Mouse (Mus musculus) lung, embryonic 15.5 days (tissue): ENCODE measurements around the gene Slc1a1. TPM values are rescaled to one million over a fixed set of nuclear protein-coding genes. Genes with fewer than 3 reads are reported as not detected.
A peak's percentile ranks its signal among the peaks of the same experiment; 100 is the strongest.

Experiments
- ATAC-seq: fragments of 200-750 bp; cut with Nextera tagmentation; 2 replicates; pipeline ENCODE4 v1.8.0; 2017; ENCODE audit warnings: moderate number of reproducible peaks, borderline replicate concordance; ENCODE audit not compliant: low FRiP score, low TSS enrichment; ENCODE audit errors: extremely low read depth
- H3K27ac ChIP-seq: fragments of 300-500 bp; sonication (generic); 2 replicates; pipeline ENCODE4 v1.5.1; 2015; ENCODE audit warnings: moderate library complexity, mild to moderate bottlenecking, inconsistent platforms
- H3K27me3 ChIP-seq: fragments of 300-500 bp; sonication (generic); 2 replicates; pipeline ENCODE4 v1.6.1; 2015; ENCODE audit warnings: inconsistent platforms
- H3K36me3 ChIP-seq: fragments of 300-500 bp; sonication (generic); 2 replicates; pipeline ENCODE4 v1.6.1; 2015; ENCODE audit warnings: inconsistent platforms
- H3K4me1 ChIP-seq: fragments of 300-500 bp; sonication (generic); 2 replicates; pipeline ENCODE4 v1.6.1; 2015; ENCODE audit warnings: inconsistent platforms
- H3K4me2 ChIP-seq: fragments of 300-500 bp; sonication (generic); 2 replicates; pipeline ENCODE4 v1.6.1; 2015; ENCODE audit warnings: inconsistent platforms, mild to moderate bottlenecking, moderate library complexity
- H3K4me3 ChIP-seq: fragments of 300-500 bp; sonication (generic); 2 replicates; pipeline ENCODE4 v1.5.1; 2015; ENCODE audit warnings: mild to moderate bottlenecking, inconsistent platforms
- H3K9ac ChIP-seq: fragments of 300-500 bp; sonication (generic); 2 replicates; pipeline ENCODE4 v1.6.1; 2015; ENCODE audit warnings: inconsistent platforms
- H3K9me3 ChIP-seq: fragments of 300-500 bp; sonication (generic); 2 replicates; pipeline ENCODE4 v1.6.1; 2016; ENCODE audit warnings: inconsistent platforms
- WGBS: fragments of 180-500 bp; shearing (Covaris S2); methylation state at CpG from one replicate; pipeline ENCODE4 v1.1.7; 2015; 5-methylcytosine and 5-hydroxymethylcytosine counted together
- polyA plus RNA-seq: library from polyadenylated mRNA; unstranded; fragments of >200 nt; fragmentation: Nextera tagmentation; extraction: Ambion mirVana; gene quantifications from 2 replicates; pipeline ENCODE4 v1.2.1, GENCODE M21; 2015

Slc1a1 gene
- 4.4 and 5.1 TPM in 2 replicates for polyA plus RNA-seq

DNA sequence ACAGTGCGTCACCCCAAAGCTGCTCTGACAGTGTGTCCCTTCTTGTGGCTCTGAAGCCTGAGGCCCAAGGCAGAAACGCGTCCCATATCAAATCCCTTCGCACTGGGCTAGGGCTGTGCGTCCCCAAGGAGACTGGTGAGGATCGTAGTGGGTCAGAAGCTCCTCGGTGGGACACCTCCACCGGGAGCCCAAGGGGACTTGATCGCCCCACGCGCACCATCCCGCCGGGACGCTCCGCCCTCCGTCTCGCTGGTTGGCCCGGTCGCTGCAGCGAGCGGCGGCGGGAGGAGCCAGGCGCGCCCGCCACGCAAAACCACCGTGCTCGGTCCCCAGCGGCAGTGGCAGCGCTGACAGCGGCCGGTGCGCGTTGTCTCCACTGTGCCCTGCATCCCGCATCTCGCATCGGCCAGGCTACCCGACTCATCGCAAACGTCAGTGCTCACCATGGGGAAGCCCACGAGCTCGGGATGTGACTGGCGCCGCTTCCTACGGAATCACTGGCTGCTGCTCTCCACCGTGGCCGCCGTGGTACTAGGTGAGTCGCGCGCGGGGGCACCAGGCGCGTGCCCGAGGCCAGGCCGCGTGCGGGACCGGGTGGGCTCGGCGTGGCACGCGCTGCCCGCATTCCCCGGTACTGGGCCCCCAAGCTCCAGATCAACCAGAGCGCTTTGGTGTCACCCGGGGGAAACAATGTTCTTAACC lies at the start of gene Slc1a1:
TSS of gene Slc1a1 (plus strand) at position 252 of the 702 bp plus-strand sequence.
- H3K4me3 ChIP-seq: peak within 1 kb of the TSS; percentile 57
- H3K36me3 ChIP-seq: no peaks in the 10 kb centered on the region
- H3K4me2 ChIP-seq: peak within 1 kb of the TSS; percentile 99
- H3K27ac ChIP-seq: no peak within 1 kb of the TSS
- 1% methylated on average over 60 of the region's 68 CpGs for WGBS
- H3K9me3 ChIP-seq: no peaks in the 10 kb centered on the region
- H3K27me3 ChIP-seq: peaks cover 5% of the 10 kb centered on the region; the same call in 1 of the 2 replicates
- H3K4me1 ChIP-seq: peaks cover 13% of the 10 kb centered on the region; the same call in 1 of the 2 replicates
- peak within 1 kb of the TSS; percentile 51 for H3K9ac ChIP-seq
- peak; percentile 60; the same call in 1 of the 2 replicates for ATAC-seq

DNA sequence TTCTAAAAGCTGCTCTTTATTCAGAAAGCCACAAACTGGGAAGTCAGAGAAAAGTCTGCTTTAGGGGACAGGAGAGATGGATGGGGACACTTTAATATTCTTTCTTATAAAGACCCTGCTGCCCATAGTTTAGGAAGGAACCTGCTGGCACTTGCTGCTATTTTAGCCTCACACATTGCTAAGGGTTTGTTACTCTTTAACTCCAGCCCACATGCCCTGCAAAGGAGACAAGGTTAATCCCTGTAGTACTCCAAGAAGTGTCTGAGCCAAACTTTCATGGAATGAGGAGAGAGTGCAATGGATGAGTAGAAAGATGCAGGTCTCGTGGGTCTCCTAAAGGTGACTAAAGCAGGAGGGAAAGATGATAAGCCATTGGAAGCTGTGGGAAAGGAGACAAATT lies 44.7 kb upstream of the Slc1a1 start:
- H3K4me3 ChIP-seq: no peak overlapping the region
- no peaks in the 10 kb centered on the region for H3K36me3 ChIP-seq
- no peak overlapping the region for H3K4me2 ChIP-seq
- no peaks in the 10 kb centered on the region for H3K9me3 ChIP-seq
- H3K4me1 ChIP-seq: no peaks in the 10 kb centered on the region
- H3K27ac ChIP-seq: no peak overlapping the region
- WGBS: 52% methylated on average over 1 of the region's 1 CpGs
- no peak overlapping the region for H3K9ac ChIP-seq
- ATAC-seq: no peak
- H3K27me3 ChIP-seq: no peaks in the 10 kb centered on the region

DNA sequence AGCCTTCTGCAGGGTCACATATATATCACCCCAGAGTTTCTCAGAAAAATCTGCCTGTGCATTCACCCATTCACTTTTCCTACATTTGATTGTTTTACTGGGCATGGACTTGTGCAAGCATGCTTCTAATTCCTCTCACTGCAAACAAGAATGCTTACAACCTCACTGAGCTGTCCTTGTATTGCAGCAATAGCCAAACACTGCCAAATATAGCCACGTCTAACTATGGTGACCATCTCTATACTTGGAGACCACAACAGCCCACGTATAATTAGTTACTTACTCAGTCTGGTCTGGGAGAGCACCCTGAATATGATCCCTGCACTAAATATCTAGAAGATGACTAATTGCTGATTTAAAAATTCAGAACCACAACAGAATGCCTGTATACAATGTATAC lies 41.5 kb upstream of the Slc1a1 start:
- 60% methylated on average over 2 of the region's 2 CpGs for WGBS
- Histone ChIP-seq H3K36me3 (no peaks in the 10 kb centered on the region), H3K9me3 (no peaks in the 10 kb centered on the region), H3K27me3 (no peaks in the 10 kb centered on the region), H3K27ac (no peak overlapping the region), H3K4me3 (no peak overlapping the region), H3K4me2 (no peak overlapping the region), H3K9ac (no peak overlapping the region), H3K4me1 (no peaks in the 10 kb centered on the region)
- ATAC-seq: no peak

DNA sequence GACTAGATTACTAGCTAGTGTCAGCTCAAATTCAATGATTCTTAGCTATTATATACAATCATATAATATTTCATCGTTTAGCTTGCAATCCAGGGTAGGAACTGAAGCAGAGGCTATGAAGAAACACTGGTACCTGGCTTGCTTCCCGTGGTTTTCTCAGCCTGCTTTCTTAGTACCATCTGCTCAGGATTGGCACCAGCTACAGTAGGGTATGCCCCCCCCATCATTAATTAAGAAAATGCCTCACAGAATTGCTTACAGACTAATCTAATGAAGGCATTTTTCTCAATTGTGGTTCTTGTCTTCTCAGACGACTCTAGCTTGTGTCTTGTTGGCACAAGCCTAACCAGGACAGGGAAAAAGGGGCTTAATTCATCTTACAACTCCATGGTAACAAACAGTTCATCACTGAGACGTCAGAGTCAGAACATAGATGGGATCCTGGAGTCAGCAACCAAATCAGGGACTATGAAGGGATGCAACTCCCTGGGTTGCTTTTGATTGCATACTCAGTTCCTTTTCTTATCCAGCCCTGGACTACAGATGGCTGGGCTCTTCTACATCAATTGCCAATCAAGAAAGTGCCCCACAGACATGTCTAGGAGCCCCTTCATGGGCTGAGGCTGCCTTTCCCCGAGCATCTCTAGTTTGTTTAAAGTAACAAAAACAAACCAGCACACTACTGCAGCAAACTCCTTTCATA lies 38.6 kb upstream of the Slc1a1 start:
- Histone ChIP-seq H3K36me3 (no peaks in the 10 kb centered on the region), H3K27me3 (no peaks in the 10 kb centered on the region), H3K4me3 (no peak overlapping the region), H3K9me3 (no peaks in the 10 kb centered on the region), H3K4me2 (no peak overlapping the region), H3K9ac (no peak overlapping the region), H3K4me1 (no peaks in the 10 kb centered on the region), H3K27ac (no peak overlapping the region)
- WGBS: 55% methylated on average over 5 of the region's 5 CpGs
- no peak for ATAC-seq

DNA sequence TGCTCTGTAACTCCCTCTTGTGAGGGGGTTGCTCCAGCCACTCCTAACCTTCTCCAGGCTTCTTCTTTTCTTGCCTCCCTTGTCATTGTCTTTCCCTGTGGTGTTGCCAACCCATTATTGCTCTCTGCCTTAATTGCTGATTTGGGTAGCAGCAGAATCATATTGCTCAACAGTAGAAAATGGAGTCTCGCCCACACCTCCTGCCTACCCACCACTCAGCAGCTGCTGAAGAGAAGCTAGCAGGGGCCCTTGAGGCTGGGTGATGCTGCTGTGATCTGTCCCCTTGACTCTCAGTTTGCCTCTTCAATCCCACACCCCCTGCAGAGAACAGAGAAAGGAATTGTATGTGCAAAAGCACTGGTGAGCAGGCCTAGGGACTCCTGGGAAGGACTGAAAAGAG lies 37.9 kb upstream of the Slc1a1 start:
- WGBS: 65% methylated on average over 1 of the region's 1 CpGs

DNA sequence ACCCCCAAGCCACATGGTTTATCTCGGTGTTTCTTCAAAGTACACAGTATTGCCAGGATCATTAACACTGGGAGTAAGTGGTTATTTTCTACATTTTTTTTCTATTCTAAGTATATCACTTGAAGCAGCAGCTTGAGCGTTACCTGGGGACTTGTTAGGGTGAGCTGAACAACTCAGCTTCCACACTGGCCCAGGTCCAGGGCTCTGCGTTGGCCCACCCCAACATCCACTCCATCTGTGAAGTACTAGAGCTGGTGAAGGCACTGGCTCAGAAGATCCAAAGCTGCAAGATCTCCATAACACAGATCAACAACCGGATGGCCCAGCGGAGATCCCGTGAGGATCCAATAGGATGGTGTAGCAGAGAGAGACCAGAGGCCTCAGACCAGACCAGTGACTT lies 37.2 kb upstream of the Slc1a1 start:
- Histone ChIP-seq H3K36me3 (no peaks in the 10 kb centered on the region), H3K4me1 (no peaks in the 10 kb centered on the region), H3K4me2 (no peak overlapping the region), H3K27me3 (no peaks in the 10 kb centered on the region), H3K9me3 (no peaks in the 10 kb centered on the region), H3K4me3 (no peak overlapping the region), H3K27ac (no peak overlapping the region), H3K9ac (no peak overlapping the region)
- no peak for ATAC-seq
- WGBS: 75% methylated on average over 6 of the region's 6 CpGs

More for the DNA sequence above, 37.9 kb upstream of the Slc1a1 start:
- H3K4me2 ChIP-seq: no peak overlapping the region
- no peak overlapping the region for H3K4me3 ChIP-seq
- no peaks in the 10 kb centered on the region for H3K27me3 ChIP-seq
- H3K36me3 ChIP-seq: no peaks in the 10 kb centered on the region
- no peaks in the 10 kb centered on the region for H3K4me1 ChIP-seq
- no peak overlapping the region for H3K9ac ChIP-seq
- no peaks in the 10 kb centered on the region for H3K9me3 ChIP-seq
- no peak overlapping the region for H3K27ac ChIP-seq
- no peak for ATAC-seq

DNA sequence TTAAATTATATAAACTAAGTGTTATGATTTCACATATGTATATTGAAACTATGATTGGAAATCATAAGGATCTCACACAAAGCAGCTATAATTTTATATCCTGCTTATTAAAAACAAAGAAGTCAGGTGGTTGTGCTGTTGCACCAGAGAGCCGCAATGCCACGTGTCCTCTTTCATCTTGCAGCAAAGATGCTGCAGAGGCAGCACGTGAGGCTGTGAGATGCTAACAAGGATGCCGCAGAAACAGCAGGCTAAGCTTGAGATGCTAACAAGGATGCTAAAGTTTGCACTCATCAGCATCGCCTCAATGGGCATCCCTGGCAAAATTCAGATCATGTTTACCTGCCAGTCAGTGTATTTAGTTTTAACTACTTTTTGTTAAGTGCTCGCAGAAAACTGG lies 34.4 kb upstream of the Slc1a1 start:
- Histone ChIP-seq H3K27ac (no peak overlapping the region), H3K4me2 (no peak overlapping the region), H3K4me1 (no peaks in the 10 kb centered on the region), H3K36me3 (no peaks in the 10 kb centered on the region), H3K4me3 (no peak overlapping the region), H3K9ac (no peak overlapping the region), H3K27me3 (no peaks in the 10 kb centered on the region), H3K9me3 (no peaks in the 10 kb centered on the region)
- WGBS: 57% methylated on average over 6 of the region's 6 CpGs
- ATAC-seq: no peak

DNA sequence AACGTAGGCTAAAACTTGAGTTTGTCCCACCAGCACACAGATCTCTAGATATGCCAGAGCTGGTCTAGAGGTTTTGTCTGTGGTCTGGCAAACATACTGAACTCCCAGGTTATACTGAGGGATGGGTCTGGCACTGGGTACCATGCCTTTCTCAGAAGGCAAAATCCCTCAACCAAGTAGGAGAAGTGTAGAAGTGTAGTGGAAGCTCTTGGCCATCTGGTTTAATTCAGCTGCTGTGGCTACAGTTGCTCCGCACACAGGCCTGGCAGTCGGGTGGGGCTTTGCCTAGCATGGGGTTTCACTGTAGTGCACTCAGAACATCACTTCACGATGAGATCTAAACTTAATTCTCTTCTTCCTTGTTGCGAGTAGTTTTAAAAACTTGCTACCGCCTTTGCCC lies 28.6 kb upstream of the Slc1a1 start:
- 85% methylated on average over 6 of the region's 6 CpGs for WGBS
- Histone ChIP-seq H3K27ac (no peak overlapping the region), H3K36me3 (no peaks in the 10 kb centered on the region), H3K4me3 (no peak overlapping the region), H3K9ac (no peak overlapping the region), H3K27me3 (no peaks in the 10 kb centered on the region), H3K9me3 (no peaks in the 10 kb centered on the region), H3K4me1 (no peaks in the 10 kb centered on the region), H3K4me2 (no peak overlapping the region)
- no peak for ATAC-seq

DNA sequence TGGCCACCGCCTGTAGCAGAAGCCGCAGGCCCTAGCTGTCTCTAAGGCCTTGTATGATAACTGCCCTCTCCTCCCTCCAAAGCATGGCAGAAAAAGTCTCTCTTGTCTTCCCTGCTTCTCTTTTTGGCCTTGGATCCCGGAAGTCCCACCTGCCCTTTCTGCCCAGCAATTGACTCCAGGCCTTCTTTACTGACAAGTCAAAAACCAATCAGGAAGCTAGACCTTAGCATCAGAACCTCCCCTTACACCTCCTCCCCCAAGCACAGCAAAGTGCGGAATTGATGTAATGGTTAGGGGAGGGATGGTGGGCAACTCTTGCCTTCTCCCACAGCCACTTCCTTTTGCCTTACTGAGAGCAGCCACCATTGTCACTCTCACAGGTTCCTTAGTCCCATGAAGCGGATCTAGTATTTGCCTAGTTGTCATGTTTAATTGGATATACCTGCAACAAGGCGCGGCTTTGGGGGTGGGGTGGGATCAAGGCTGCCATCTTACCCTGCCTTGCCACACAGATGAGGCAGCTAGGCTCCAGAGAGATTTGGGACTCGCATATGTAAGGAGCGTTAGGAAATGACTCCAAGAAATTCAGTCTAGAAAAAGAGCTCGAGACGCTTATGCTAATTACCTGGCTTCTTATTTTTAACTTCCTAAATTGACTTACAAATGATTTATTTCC lies 27.9 kb upstream of the Slc1a1 start:
- no peak overlapping the region for H3K27ac ChIP-seq
- 88% methylated on average over 11 of the region's 11 CpGs for WGBS
- H3K4me2 ChIP-seq: no peak overlapping the region
- H3K9ac ChIP-seq: no peak overlapping the region
- H3K36me3 ChIP-seq: no peaks in the 10 kb centered on the region
- no peaks in the 10 kb centered on the region for H3K4me1 ChIP-seq
- no peak overlapping the region for H3K4me3 ChIP-seq
- no peaks in the 10 kb centered on the region for H3K9me3 ChIP-seq
- H3K27me3 ChIP-seq: no peaks in the 10 kb centered on the region
- ATAC-seq: no peak

DNA sequence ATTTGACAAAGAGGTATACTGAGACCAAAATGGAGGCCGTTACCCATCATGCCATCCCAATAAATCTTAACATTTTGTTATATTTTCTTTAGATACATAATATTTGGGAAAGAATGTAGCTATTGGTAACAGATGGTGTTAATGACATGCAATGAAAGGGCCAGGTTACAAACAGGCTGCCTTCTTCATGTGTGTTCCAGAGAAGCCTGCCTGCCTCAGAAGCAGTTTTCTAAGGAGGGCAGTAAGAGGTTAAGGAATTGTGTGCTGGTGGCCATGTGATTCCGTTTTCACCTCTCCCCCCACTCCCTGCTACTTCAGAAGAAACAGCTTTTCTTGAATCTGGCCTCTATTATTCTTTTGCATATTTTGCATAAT lies 27.4 kb upstream of the Slc1a1 start:
- ATAC-seq: no peak
- Histone ChIP-seq H3K4me3 (no peak overlapping the region), H3K36me3 (no peaks in the 10 kb centered on the region), H3K9ac (no peak overlapping the region), H3K27ac (no peak overlapping the region), H3K4me2 (no peak overlapping the region), H3K9me3 (no peaks in the 10 kb centered on the region), H3K27me3 (no peaks in the 10 kb centered on the region), H3K4me1 (no peaks in the 10 kb centered on the region)
- 52% methylated on average over 2 of the region's 2 CpGs for WGBS

DNA sequence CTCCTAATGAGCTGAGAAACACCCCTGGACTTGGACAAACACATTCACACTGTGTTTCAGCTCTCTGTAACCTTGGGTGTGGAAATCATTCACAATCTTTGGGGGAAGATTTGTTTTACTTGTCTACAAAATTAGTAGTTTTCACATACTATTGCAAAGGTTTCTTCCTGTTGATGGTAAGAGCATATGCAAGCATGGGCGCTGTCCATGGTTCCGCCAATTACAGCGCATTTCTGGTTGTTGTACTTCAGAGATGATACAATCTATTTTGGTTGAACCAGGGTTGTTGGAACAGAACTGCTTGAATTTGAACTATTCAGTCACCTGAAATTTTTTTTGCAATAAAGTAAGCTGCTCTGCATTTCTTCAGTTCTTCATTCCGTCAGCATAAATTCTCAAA lies 16.6 kb upstream of the Slc1a1 start:
- H3K9ac ChIP-seq: no peak overlapping the region
- ATAC-seq: no peak
- 61% methylated on average over 4 of the region's 4 CpGs for WGBS

More for the DNA sequence above, 16.6 kb upstream of the Slc1a1 start:
- no peaks in the 10 kb centered on the region for H3K9me3 ChIP-seq
- no peaks in the 10 kb centered on the region for H3K36me3 ChIP-seq
- no peak overlapping the region for H3K27ac ChIP-seq
- no peak overlapping the region for H3K4me2 ChIP-seq
- H3K4me3 ChIP-seq: no peak overlapping the region
- no peaks in the 10 kb centered on the region for H3K4me1 ChIP-seq
- no peaks in the 10 kb centered on the region for H3K27me3 ChIP-seq
